Mouse (Mus musculus) ES-E14 (cell line): ENCODE measurements around the gene Kidins220. TPM values are rescaled to one million over a fixed set of nuclear protein-coding genes. Genes with fewer than 3 reads are reported as not detected.

Experiments used
- DNase-seq: peaks from one replicate; pipeline ENCODE4 v3.0.0-alpha.2; 2013; ENCODE audit warnings: low read depth, low spot score
- H3K27ac ChIP-seq: 2 replicates; pipeline ENCODE4 v1.5.1; 2012; ENCODE audit warnings: low read depth, mild to moderate bottlenecking, low read length, moderate library complexity, mixed read lengths; ENCODE audit not compliant: poor library complexity, insufficient read depth, severe bottlenecking
- H3K36me3 ChIP-seq: 2 replicates; pipeline ENCODE4 v1.6.1; 2012; ENCODE audit warnings: mild to moderate bottlenecking, low read length, moderate library complexity, mixed read lengths; ENCODE audit not compliant: control insufficient read depth, poor library complexity, insufficient read depth, severe bottlenecking
- H3K4me1 ChIP-seq, 2 experiments: fragments of 150-350 bp in 1 of 2; sonication (generic) in 1 of 2; 2 replicates each; pipeline ENCODE4 v1.6.1; 2012; ENCODE audit warnings: low read length in 2 of 2, mild to moderate bottlenecking in 1 of 2, mixed read lengths in 1 of 2; ENCODE audit not compliant: control insufficient read depth in 2 of 2, insufficient read depth in 2 of 2, poor library complexity in 1 of 2
- H3K4me3 ChIP-seq, 2 experiments: fragments of 150-350 bp in 1 of 2; sonication (generic) in 1 of 2; 2 replicates each; pipeline ENCODE4 v1.5.1; 2012; ENCODE audit warnings: low read length in 2 of 2, low read depth in 1 of 2, mild to moderate bottlenecking in 1 of 2, mixed read lengths in 1 of 2; ENCODE audit not compliant: insufficient read depth in 1 of 2, poor library complexity in 1 of 2, severe bottlenecking in 1 of 2
- H3K9ac ChIP-seq: 2 replicates; pipeline ENCODE4 v1.6.1; 2012; ENCODE audit warnings: low read depth, mild to moderate bottlenecking, low read length, mixed read lengths; ENCODE audit not compliant: poor library complexity, insufficient read depth, severe bottlenecking
- H3K9me3 ChIP-seq: fragments of 150-350 bp; sonication (generic); 2 replicates; pipeline ENCODE4 v1.6.1; 2012; ENCODE audit warnings: low read depth, mild to moderate bottlenecking, low read length; ENCODE audit not compliant: control insufficient read depth, insufficient read depth
- CHD2 ChIP-seq: IDR thresholded peaks from 2 replicates; pipeline ENCODE4 v1.6.1; 2014; ENCODE audit warnings: mild to moderate bottlenecking, low read depth, low read length, inconsistent platforms
- HCFC1 ChIP-seq: IDR thresholded peaks from 2 replicates; pipeline ENCODE4 v1.6.1; 2012; ENCODE audit warnings: low read length, inconsistent platforms, borderline replicate concordance; ENCODE audit not compliant: insufficient read depth
- MAFK ChIP-seq: IDR thresholded peaks from 2 replicates; pipeline ENCODE4 v1.6.1; 2014; ENCODE audit warnings: mild to moderate bottlenecking, low read depth, low read length, inconsistent platforms; ENCODE audit not compliant: insufficient read depth
- ZC3H11A ChIP-seq: IDR thresholded peaks from 2 replicates; pipeline ENCODE4 v1.6.1; 2012; ENCODE audit warnings: low read depth, mild to moderate bottlenecking, inconsistent platforms, low read length, borderline replicate concordance
- ZNF384 ChIP-seq: IDR thresholded peaks from 2 replicates; pipeline ENCODE4 v1.6.1; 2012; ENCODE audit warnings: low read depth, low read length, inconsistent platforms
- in situ Hi-C, 2 experiments: fragments of 600-800 bp; cut with MboI; formaldehyde crosslinking; loops; one replicate each; pipeline ENCODE4 v1.15.1; 2025; ENCODE audit warnings: low sequenced_read_pairs in 2 of 2, inconsistent platforms in 1 of 2; ENCODE audit not compliant: unreplicated experiment in 2 of 2
- total RNA-seq: library from RNA; depleted of rRNA; stranded (reverse); fragments of 300-350 nt; gene quantifications from 2 replicates; pipeline ENCODE4 v1.2.3, GENCODE M21; 2012

The Kidins220 gene
- total RNA-seq, 1 experiment = 26.1 TPM

GRCm38 (mm10) chr12:25089433-25089832, 114.7 kb downstream of the Kidins220 start:
- H3K9ac ChIP-seq = no peak overlapping the region
- no peak for DNase-seq
- H3K9me3 ChIP-seq = no peaks in the 10 kb centered on the region
- in situ Hi-C loops = loop anchor here in 1 of 2 experiments (25.0 kb wide), 3 partner anchors 323 to 1198 kb away; no protein-coding TSS in a partner anchor
- no peak for TF ChIP-seq CHD2
- no peak for TF ChIP-seq ZC3H11A
- TF ChIP-seq HCFC1 = no peak
- TF ChIP-seq ZNF384 = no peak
- TF ChIP-seq MAFK = no peak
- no peak overlapping the region for H3K27ac ChIP-seq
- H3K36me3 ChIP-seq = no peaks in the 10 kb centered on the region
- H3K4me1 ChIP-seq = peaks cover 0 to 4% of the 10 kb centered on the region in 2 experiments; a peak in 1 of 4 replicates
- no peak overlapping the region for H3K4me3 ChIP-seq

GRCm38 (mm10) chr12:25092027-25092704, 117.4 kb downstream of the Kidins220 start:
- H3K4me1 ChIP-seq = peaks cover 0 to 4% of the 10 kb centered on the region in 2 experiments; a peak in 1 of 4 replicates
- TF ChIP-seq HCFC1 = no peak
- TF ChIP-seq ZC3H11A = peak; percentile 98; the same call in 1 of the 2 replicates
- H3K9ac ChIP-seq = peak overlapping the region; percentile 20
- H3K4me3 ChIP-seq = peak overlapping the region; percentile 39 to 84
- peak; percentile 72 for DNase-seq
- H3K9me3 ChIP-seq = no peaks in the 10 kb centered on the region
- in situ Hi-C loops = loop anchor here in 1 of 2 experiments (25.0 kb wide), 3 partner anchors 320 to 1195 kb away; no protein-coding TSS in a partner anchor
- H3K27ac ChIP-seq = no peak overlapping the region
- H3K36me3 ChIP-seq = no peaks in the 10 kb centered on the region

GRCm38 (mm10) chr12:25092751-25093211, 118.1 kb downstream of the Kidins220 start:
- Histone ChIP-seq H3K4me3 (peak overlapping the region; percentile 39 to 84), H3K4me1 (peaks cover 2 to 6% of the 10 kb centered on the region in 2 experiments; a peak in 2 of 4 replicates), H3K9ac (no peak overlapping the region), H3K27ac (no peak overlapping the region), H3K36me3 (no peaks in the 10 kb centered on the region), H3K9me3 (no peaks in the 10 kb centered on the region)
- in situ Hi-C loops = loop anchor here in 1 of 2 experiments (25.0 kb wide), 3 partner anchors 320 to 1195 kb away; no protein-coding TSS in a partner anchor
- no peak for DNase-seq
- TF ChIP-seq ZNF384 (no peak), HCFC1 (no peak), ZC3H11A (no peak), CHD2 (no peak), MAFK (no peak)

- no peaks in the 10 kb centered on the region for H3K9me3 ChIP-seq
- in situ Hi-C loops = loop anchor here in 1 of 2 experiments (25.0 kb wide), 3 partner anchors 319 to 1194 kb away; no protein-coding TSS in a partner anchor
- H3K27ac ChIP-seq = no peak overlapping the region
- DNase-seq = no peak
- no peak for TF ChIP-seq CHD2
- TF ChIP-seq HCFC1 = no peak
- no peak for TF ChIP-seq MAFK
- TF ChIP-seq ZNF384 = no peak
- no peak for TF ChIP-seq ZC3H11A
- H3K9ac ChIP-seq = no peak overlapping the region
- H3K4me3 ChIP-seq = peak overlapping the region in 1 of 2 experiments; percentile 84; a peak in 1 of 4 replicates
- H3K36me3 ChIP-seq = no peaks in the 10 kb centered on the region
- H3K4me1 ChIP-seq = peaks cover 2 to 10% of the 10 kb centered on the region in 2 experiments; a peak in 2 of 4 replicates
Observed at GRCm38 (mm10) chr12:25093241-25093774, 118.6 kb downstream of the Kidins220 start.
